Mouse (Mus musculus): Measurements from ENCODE around the gene Pdzd2.

Gene Pdzd2

GRCm38 (mm10) chr15:12542316-12542715 is 197.4 kb downstream of the Pdzd2 start:
- DNase-seq (ENCODE audit: low read depth, low spot score), result no peak

DNA sequence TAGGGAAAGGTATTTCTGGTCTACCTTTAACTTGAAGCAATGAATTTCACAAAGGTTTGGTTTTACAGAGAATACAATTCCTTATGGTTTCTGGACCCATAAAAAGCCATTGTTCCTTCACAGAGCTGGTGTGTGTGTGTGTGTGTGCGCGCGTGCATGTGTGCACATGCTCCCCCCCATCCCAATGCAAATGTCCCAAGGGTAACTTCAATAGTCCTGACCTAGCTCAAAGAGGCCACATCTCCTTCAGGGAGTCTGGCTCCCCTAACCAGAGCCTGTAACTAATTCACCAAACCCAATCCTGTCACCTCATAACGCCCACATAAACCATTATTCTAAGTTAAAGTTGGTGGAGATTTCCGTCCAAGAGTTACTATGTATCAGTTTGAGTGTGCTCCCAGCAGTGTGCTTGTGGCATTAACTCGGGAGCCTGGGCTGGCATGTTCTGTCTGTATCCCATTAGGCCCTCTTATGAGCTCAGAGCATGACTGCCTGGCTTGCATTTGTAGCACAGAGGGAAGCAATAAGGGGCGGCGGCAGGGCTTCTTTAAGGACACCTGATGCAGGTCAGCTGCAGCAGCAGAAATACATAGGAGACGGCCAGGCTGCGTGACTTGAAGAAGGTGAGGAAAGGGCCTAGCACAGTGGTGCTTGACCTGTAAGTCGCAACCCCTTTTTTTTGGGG is 200.0 kb downstream of the Pdzd2 start:
- DNase-seq (ENCODE audit: low read depth, low spot score), result no peak

DNA sequence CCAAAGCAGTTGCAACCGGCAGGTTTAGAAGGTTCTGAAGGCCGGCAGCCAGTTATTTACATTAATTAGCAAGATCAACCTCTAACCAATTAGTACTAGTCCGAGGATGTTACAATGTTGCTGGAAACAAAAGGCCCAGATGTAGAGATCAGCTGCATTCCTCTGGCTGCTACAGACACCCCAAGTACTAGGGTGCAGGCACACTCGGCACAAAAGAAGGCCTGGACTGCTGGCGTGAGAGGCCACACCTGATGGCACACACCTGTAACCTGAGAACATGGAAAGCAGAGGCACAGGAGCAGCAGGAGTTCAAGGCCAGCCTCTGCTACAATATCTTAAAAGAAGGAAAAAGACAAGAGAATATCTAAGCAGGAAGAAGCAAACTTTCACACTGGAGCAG is 206.5 kb downstream of the Pdzd2 start:
- DNase-seq (ENCODE audit: low read depth, low spot score), result peak; percentile 69

- no peak for DNase-seq (ENCODE audit: low read depth, low spot score)
These were observed 207.2 kb downstream of the Pdzd2 start for GRCm38 (mm10) chr15:12532568-12532967.

DNA sequence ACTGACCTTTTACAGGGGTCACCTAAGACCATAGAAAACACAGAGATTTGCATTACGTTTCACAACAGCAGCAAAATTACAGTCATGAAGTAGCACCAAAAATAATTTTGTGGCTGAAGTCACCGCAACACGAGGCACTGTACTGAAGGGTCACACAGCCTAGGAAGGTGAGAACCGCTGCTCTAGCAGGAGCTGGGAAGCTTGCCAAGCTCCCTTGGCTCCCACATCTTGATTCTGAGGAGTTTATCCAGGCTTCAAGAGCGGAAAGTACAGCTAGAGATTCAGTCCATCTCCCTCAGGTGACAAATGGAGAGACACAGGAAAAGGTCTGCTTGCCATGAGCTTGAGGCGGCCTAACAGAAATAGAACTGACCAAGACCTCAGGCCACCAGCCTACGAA is 216.9 kb downstream of the Pdzd2 start:
- no peak for DNase-seq (ENCODE audit: low read depth, low spot score)

- DNase-seq (ENCODE audit: low read depth, low spot score), result no peak
These were observed 219.4 kb downstream of the Pdzd2 start for GRCm38 (mm10) chr15:12520292-12520691.

DNA sequence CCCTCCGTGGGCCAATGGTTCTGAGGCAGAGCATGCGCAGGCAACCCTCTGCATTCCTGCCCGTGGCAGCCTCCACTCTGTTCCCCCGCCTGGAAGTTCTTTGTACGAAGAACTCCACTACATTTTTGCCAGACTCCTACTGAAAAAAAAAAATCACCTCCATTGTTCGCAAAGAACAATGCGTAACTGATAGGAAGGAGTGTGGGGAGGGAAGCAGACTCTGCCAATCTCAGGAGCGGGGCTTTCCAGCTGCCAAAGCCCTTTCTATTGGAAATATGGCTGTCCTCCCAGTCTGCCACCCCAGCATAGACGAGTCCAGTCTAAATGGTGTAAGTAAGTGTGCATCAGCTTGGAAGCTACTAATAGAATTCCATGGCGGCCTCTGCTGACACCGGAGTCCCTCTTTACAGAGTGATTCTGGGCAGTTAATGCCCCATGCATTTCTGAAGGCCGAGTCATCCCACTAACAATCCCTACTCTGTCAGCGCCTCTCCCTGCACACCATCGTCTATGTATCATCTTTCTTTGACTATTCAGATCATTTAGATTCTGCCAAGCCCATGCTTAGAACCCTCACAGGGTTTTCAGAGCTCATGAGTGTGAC is 221.3 kb downstream of the Pdzd2 start:
- no peak for DNase-seq (ENCODE audit: low read depth, low spot score)

DNA sequence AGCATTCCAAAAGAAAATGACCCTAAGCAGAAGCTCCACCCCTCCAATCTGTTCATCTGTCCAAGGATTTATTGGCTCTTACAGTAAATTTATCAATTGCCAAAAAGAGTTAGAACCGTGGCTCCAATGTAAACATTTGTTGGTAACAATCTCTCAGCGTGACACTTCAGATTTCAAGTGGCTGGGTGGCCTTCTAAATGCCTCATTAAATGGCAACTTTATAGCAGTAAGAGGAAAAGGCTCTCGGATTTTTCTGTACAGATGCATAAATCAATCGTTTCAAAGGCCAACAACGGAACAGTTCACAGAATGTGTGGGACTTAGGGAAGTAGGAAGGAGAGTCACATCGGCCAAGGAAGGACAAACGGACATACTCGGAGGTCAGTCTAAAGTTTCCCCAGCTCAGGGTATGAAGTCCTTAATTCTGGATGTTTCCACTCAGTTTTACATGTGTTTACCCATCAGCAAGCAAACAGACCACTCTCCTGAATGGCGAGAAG is 222.4 kb downstream of the Pdzd2 start:
- no peak for DNase-seq (ENCODE audit: low read depth, low spot score)

DNA sequence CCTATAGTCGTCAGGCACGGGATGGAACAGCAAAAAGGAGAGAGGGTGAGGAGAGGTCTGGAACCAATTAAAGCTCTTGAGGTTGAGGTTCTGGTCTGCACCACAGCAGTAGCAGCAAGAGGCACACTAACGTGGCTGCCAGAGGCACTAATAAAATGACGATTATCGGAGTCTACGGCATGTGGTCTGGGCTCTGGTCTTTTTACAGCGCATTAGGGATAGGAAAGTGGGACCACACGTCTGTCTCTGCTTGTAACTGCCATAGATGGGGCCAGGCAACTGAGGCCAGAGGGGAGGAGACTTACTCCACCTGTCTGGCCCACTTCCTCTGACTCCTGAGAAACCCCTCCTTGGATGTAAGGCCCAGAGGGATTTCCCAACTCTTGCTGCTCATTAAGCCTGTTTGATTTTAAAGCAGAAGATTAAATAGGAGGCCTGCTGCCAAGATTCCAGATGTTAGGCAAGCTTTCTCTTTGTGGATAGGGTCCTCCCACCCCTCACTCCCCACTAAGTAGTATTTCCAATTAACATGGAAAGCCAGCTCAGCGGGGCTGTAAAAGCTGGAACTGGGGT is 224.4 kb downstream of the Pdzd2 start:
- DNase-seq (ENCODE audit: low read depth, low spot score), result no peak

DNA sequence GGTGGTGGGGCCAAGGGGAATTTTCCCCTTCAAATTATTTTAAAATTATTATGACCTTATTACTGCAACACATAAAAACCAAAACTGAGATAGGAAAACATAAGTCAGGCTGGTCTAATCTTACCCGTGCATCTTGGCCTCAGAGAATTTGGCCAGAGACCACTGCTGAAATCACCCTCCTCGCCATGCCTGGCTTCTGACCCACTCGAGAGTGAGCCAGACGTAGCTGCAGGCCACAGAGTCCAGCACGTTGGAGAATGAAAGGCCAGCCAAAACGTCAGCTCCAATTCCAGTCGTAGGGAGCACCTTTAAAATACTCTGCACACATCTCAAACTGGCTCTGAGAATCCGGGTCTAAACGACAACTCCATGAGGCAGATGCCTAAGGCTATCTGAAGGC is 226.2 kb downstream of the Pdzd2 start:
- DNase-seq (ENCODE audit: low read depth, low spot score), result no peak

DNA sequence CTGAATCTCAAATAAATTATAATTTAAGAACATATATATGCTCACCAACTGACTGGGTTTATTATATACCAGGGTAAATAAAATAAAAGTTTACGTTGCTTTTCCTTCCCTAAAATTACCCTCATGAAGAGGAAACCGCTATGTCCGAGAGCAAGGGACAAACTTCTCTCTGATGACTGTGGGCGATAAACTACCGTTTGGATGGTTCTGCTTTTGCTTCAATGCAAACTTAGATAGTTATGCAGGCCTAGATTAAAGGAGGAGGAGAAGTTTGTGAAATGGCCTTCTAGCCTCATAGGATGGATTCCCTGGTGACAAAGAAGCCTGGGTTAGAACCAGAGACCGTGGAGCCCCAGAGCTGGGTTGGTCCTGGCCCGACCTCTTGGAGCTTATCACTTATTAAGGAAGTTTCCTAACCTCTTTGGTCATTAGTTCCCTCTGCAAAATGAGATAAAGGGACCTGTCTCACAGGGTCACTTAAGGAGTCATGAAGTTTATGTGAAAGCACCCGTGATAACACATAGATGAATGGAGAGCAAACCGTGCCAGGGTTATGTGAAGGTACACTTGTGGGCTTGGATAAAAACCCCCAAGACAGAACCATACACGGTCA is 230.9 kb downstream of the Pdzd2 start:
- DNase-seq (ENCODE audit: low read depth, low spot score), result no peak

DNA sequence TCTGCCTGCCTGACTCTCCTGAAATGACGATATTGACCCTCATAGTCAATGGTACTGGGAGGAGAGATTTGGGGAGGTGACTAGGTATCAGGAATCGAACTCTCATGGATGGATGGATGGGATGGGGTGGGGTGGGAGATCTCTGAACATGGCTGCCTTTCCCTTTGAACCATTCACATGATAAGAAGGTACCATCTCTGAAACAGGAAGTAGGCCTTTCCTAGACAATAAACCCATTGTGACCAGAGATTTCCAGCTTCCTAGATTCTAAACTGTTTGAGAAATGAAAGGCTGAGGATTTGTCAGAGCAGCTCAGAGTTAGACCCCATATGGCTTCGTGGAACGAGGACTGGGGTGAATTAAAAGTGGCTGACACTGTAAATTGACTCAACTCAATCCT is 232.2 kb downstream of the Pdzd2 start:
- peak; percentile 78 for DNase-seq (ENCODE audit: low read depth, low spot score)

GRCm38 (mm10) chr15:12506514-12506913 is 233.2 kb downstream of the Pdzd2 start:
- no peak for DNase-seq (ENCODE audit: low read depth, low spot score)

- DNase-seq (ENCODE audit: low read depth, low spot score), result no peak
These were observed 233.6 kb downstream of the Pdzd2 start for GRCm38 (mm10) chr15:12506085-12506484.

DNA sequence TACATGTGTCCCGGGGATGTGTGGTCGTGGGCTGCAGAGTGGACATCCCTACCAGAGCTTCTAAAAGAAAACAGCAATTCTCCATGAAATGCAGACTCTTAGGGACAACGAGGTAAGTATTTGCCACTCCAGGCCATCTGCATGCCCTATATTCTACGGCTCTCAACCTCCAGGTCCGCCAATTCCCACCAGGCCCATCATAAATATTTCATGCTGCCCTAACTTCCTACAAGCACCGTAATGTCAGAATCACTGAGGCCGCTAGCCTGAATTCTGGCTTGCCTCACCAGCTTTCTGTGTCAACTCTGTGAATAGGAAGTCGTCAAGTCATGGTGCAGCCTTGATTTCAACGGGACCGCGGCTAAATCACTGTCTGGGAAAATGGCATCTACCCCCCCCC is 234.2 kb downstream of the Pdzd2 start:
- no peak for DNase-seq (ENCODE audit: low read depth, low spot score)

DNA sequence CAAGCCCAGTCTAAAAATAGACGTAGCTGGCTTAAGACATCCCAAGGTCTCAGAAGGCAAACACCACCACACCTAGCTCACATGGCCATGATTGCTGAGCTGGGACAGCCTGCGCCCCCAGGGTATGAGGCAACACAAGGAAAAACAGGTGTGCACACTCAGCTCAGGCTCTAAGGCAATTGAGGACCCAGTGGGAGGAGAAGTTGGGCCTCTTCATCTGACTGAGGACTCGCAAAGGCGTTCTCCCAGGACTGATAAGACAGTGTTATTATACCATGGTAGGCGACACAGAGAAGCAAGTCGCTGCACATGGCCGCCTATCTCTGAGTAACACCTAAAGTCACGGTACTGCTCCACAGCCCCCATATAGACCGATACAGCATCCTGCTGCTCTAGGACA is 235.8 kb downstream of the Pdzd2 start:
- DNase-seq (ENCODE audit: low read depth, low spot score), result peak; percentile 83

- DNase-seq (ENCODE audit: low read depth, low spot score), result no peak
These were observed 237.7 kb downstream of the Pdzd2 start for GRCm38 (mm10) chr15:12501924-12502548.

DNA sequence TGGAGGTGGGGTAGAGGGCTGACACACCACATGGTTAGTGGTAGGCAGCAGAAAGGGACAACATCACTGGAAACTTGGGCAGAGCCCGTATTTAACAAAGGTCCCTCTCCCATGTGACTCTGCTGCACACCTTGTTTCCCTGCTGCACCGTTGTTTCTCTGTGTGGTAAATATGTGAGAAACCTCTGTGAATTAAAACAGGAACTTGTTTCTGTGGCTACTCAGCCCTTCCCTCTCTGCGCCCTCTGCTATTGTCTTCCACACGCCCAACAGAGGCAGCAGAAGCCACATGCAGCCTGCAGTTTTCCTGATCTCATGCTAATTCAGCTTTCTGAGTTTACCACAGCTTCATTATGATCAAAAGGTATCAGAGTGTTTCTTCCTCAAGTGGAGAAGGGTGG is 239.1 kb downstream of the Pdzd2 start:
- peak; percentile 82 for DNase-seq (ENCODE audit: low read depth, low spot score)

GRCm38 (mm10) chr15:12494084-12494483 is 245.6 kb downstream of the Pdzd2 start:
- DNase-seq (ENCODE audit: low read depth, low spot score), result no peak

DNA sequence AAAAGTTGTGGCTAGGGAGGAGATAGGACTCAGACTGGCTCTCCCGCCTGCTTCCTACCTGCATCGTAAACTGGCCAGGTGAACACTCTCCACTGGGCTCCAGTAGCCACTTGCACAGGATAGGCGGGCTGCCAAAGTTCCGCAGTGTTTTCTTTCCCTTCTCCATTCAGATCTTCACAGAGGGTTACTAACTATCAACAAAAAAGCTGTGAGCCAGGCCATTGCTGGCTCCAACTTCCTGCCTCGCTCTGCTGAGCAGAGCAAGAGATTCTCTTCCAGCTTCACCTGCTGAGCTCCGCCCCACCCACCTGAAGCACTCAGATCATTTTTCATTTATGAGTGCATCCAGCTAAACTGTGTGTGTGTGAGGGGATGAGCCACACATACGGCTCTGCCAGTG is 246.5 kb downstream of the Pdzd2 start:
- DNase-seq (ENCODE audit: low read depth, low spot score), result no peak

DNA sequence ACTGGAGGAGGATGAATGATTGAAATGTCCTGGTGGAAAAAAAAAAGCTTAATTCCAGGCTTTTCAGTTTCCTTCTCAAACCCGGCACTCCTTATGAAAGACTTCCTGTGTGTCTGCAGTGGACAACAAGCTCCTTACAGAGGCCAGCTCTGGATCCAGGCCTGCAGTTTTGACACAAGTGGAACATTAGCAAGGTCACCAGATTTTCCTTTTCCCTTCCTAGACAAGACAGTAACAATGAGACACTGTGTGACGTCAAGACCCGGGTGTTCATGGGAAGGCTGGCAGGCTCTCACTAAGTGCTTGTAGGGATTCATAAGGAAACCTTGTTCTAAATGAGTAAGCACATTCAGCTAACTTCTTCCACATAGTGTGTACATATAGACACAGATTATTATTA is 248.8 kb downstream of the Pdzd2 start:
- DNase-seq (ENCODE audit: low read depth, low spot score), result peak; percentile 34

- peak; percentile 88 for DNase-seq (ENCODE audit: low read depth, low spot score)
These were observed 249.2 kb downstream of the Pdzd2 start for GRCm38 (mm10) chr15:12490527-12490926.

All from ZHBTc4 (cell line).